Mouse (Mus musculus) layer of hippocampus, adult 2 months (tissue): ENCODE measurements around the gene Txndc11. TPM values are rescaled to one million over a fixed set of nuclear protein-coding genes. Genes with fewer than 3 reads are reported as not detected.

ENCODE experiments used
- DNase-seq, 2 experiments: peaks; one replicate each; pipeline ENCODE4 v3.0.0; 2022; ENCODE audit warnings: low spot score in 2 of 2
- H3K27ac ChIP-seq: fragments of 200-600 bp; 2 replicates; pipeline ENCODE4 v1.8.1; 2022
- H3K4me3 ChIP-seq: fragments of 200-600 bp; 2 replicates; pipeline ENCODE4 v1.8.1; 2022; ENCODE audit warnings: mild to moderate bottlenecking
- CTCF ChIP-seq: fragments of 200-600 bp; conservative IDR thresholded peaks from 2 replicates; pipeline ENCODE4 v1.8.1; 2022; ENCODE audit warnings: antibody characterized with exemption, mild to moderate bottlenecking, moderate library complexity
- total RNA-seq, 2 experiments: library from RNA; stranded (reverse); gene quantifications; 2 replicates each; pipeline ENCODE4 v1.2.3; 2021

Txndc11 gene
- total RNA-seq, 2 experiments from 2014 or later = 30.5 to 31.5 TPM

GRCm38 (mm10) chr16:11068666-11069065, 65.8 kb downstream of the Txndc11 start:
- no peak for TF ChIP-seq CTCF
- H3K4me3 ChIP-seq = no peak overlapping the region

GRCm38 (mm10) chr16:11066833-11067191, 67.6 kb downstream of the Txndc11 start:
- DNase-seq = peak in 1 of 2 experiments; percentile 60
- Histone ChIP-seq H3K27ac (peak overlapping the region; percentile 98), H3K4me3 (peak overlapping the region; percentile 98)
- no peak for TF ChIP-seq CTCF

More at GRCm38 (mm10) chr16:11068666-11069065, 65.8 kb downstream of the Txndc11 start:
- peak overlapping the region; percentile 48; the same call in 1 of the 2 replicates for H3K27ac ChIP-seq
- DNase-seq = no peak

GRCm38 (mm10) chr16:11066029-11066832, 68.2 kb downstream of the Txndc11 start, which contains the start of gene Litaf:
Gene Litaf (minus strand): TSS chr16:11066157.
- DNase-seq = peak; percentile 98
- TF ChIP-seq CTCF = peak; percentile 41
- peak within 1 kb of the TSS; percentile 98 for H3K27ac ChIP-seq
- H3K4me3 ChIP-seq = peak within 1 kb of the TSS; percentile 98

- TF ChIP-seq CTCF = no peak
- peak overlapping the region; percentile 98 for H3K27ac ChIP-seq
- no peak for DNase-seq
- H3K4me3 ChIP-seq = peak overlapping the region; percentile 98
These were observed 69.0 kb downstream of the Txndc11 start for GRCm38 (mm10) chr16:11065431-11065830.

- Histone ChIP-seq H3K27ac (no peak overlapping the region), H3K4me3 (no peak overlapping the region)
- TF ChIP-seq CTCF = no peak
- DNase-seq = no peak
These were observed 69.7 kb downstream of the Txndc11 start for GRCm38 (mm10) chr16:11064742-11065141.

- DNase-seq = no peak
- no peak for TF ChIP-seq CTCF
- Histone ChIP-seq H3K4me3 (no peak overlapping the region), H3K27ac (no peak overlapping the region; the same call in 1 of the 2 replicates)
These were observed 70.1 kb downstream of the Txndc11 start for GRCm38 (mm10) chr16:11064341-11064740.

GRCm38 (mm10) chr16:11062794-11063721, 71.4 kb downstream of the Txndc11 start:
- TF ChIP-seq CTCF = no peak
- peak overlapping the region; percentile 64; the same call in 1 of the 2 replicates for H3K27ac ChIP-seq
- H3K4me3 ChIP-seq = no peak overlapping the region
- DNase-seq = no peak

GRCm38 (mm10) chr16:11060645-11061044, 73.8 kb downstream of the Txndc11 start, which contains the start of gene Snn:
Gene Snn (plus strand): TSS chr16:11060945.
- DNase-seq = no peak
- Histone ChIP-seq H3K4me3 (no peak within 1 kb of the TSS), H3K27ac (no peak within 1 kb of the TSS)
- TF ChIP-seq CTCF = no peak

- Histone ChIP-seq H3K4me3 (no peak overlapping the region), H3K27ac (no peak overlapping the region)
- no peak for TF ChIP-seq CTCF
- no peak for DNase-seq
These were observed 78.5 kb downstream of the Txndc11 start for GRCm38 (mm10) chr16:11055916-11056315.

- no peak overlapping the region for H3K4me3 ChIP-seq
- DNase-seq = no peak
- no peak for TF ChIP-seq CTCF
- H3K27ac ChIP-seq = no peak overlapping the region
These were observed 79.6 kb downstream of the Txndc11 start for GRCm38 (mm10) chr16:11054871-11055270.

GRCm38 (mm10) chr16:11054409-11054808, 80.0 kb downstream of the Txndc11 start:
- TF ChIP-seq CTCF = no peak
- H3K4me3 ChIP-seq = no peak overlapping the region
- no peak overlapping the region for H3K27ac ChIP-seq
- DNase-seq = no peak

GRCm38 (mm10) chr16:11051134-11051533, 83.3 kb downstream of the Txndc11 start:
- no peak for DNase-seq
- H3K27ac ChIP-seq = no peak overlapping the region
- no peak overlapping the region for H3K4me3 ChIP-seq
- TF ChIP-seq CTCF = no peak

GRCm38 (mm10) chr16:11050226-11050625, 84.2 kb downstream of the Txndc11 start:
- H3K4me3 ChIP-seq = no peak overlapping the region
- H3K27ac ChIP-seq = no peak overlapping the region
- no peak for TF ChIP-seq CTCF
- no peak for DNase-seq
